Comparison of ENCODE assay signal across 10 mouse cellular contexts in the genomic region with DNA sequence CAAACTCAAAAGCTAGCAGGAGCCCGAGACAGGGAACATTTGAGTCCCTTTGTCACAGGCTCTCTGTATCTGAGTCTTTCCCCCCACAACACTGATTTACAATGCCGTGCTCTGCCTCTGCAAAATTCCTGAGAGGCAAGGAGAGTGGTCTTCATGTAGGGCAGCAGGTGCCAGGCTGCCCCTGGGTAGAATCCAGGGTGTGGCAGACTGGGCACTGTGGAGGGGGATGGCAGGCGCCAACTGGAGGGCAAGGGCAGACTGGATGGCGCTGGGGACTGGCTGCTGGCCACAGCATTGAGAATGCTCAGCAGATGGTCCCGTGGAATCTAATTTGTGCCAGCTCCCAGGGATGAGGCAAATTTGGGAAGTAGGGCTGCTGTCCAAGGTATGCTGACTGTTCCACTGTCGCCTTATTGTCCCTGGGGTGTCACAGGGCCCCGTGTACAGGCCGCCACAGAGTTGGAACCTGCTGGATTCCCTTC. TPM values are rescaled to one million over a fixed set of nuclear protein-coding genes. Genes with fewer than 3 reads are reported as not detected.
DNase-seq lines count a peak whose midpoint lies in the region; ATAC-seq and TF ChIP-seq lines count a peak whose summit lies in the region.
"Had no signal": no experiment of that assay in that cellular context is flagged by ENCODE, and none has a peak within 500 bp of the region (broad histone marks: within the 10 kb centered on the region; RNA-seq: fewer than 3 reads in every experiment).

No protein-coding gene starts in this region.

- no peak for TF ChIP-seq POLR2A in myocyte (IDR thresholded peaks at IDR 0.05; ENCODE audit: insufficient read length, low read depth)

- DNase-seq in heart, adult 9 months (ENCODE audit: low spot score in 2 of 2), result peak; percentile 72 to 75
- no peak for DNase-seq in heart, embryonic 10.5 days (ENCODE audit: low spot score)
- DNase-seq in cerebellum, adult 9-11 months, result peak; percentile 98
- peak; percentile 77 for DNase-seq in hindbrain, postnatal 0 days (ENCODE audit: low spot score)
- no peak for DNase-seq in lung, postnatal 10 days
- no peak for DNase-seq in thymus, postnatal 25 days
- no peak for DNase-seq in stomach, postnatal 0 days (ENCODE audit: low spot score)

- H3K4me3 ChIP-seq in heart, embryonic 10.5 days, result no peak overlapping the region
- no peak overlapping the region for H3K4me3 ChIP-seq in hindbrain, postnatal 0 days (ENCODE audit: low read length)
- H3K4me3 ChIP-seq in myocyte, result no peak overlapping the region
- H3K4me3 ChIP-seq in stomach, postnatal 0 days (ENCODE audit: low read depth, low read length), result no peak overlapping the region
- H3K4me3 ChIP-seq: heart, embryonic 15.5 days had no signal

- no peak for TF ChIP-seq EP300 in stomach, postnatal 0 days (optimal IDR thresholded peaks at IDR 0.05)

- no peak for TF ChIP-seq CTCF in hindbrain, postnatal 0 days (IDR thresholded peaks at IDR 0.05; ENCODE audit: low read depth)
- no peak for TF ChIP-seq CTCF in stomach, postnatal 0 days (IDR thresholded peaks at IDR 0.05; ENCODE audit: low read depth)

- no peaks in the 10 kb centered on the region for H3K9me3 ChIP-seq in heart, embryonic 10.5 days
- H3K9me3 ChIP-seq in hindbrain, postnatal 0 days (ENCODE audit: low read length), result no peaks in the 10 kb centered on the region
- H3K9me3 ChIP-seq in stomach, postnatal 0 days (ENCODE audit: control insufficient read depth, low read length), result no peaks in the 10 kb centered on the region
- H3K9me3 ChIP-seq: heart, embryonic 15.5 days had no signal

- ATAC-seq in hindbrain, postnatal 0 days, result peak; percentile 77
- ATAC-seq in stomach, postnatal 0 days (ENCODE audit: low FRiP score, low TSS enrichment), result no peak

- WGBS in heart, embryonic 10.5 days, result 81% methylated on average over 8 of the region's 8 CpGs
- 37% methylated on average over 8 of the region's 8 CpGs for WGBS in hindbrain, postnatal 0 days
- WGBS in stomach, postnatal 0 days, result 71% methylated on average over 8 of the region's 8 CpGs

- no peak overlapping the region for H3ac ChIP-seq in myocyte (ENCODE audit: control insufficient read depth, insufficient read length)

- H3K36me3 ChIP-seq in heart, embryonic 10.5 days, result 0 out of 2 replicates have a peak, but pooled peaks cover 7% of the 10 kb centered on the region
- H3K36me3 ChIP-seq in hindbrain, postnatal 0 days (ENCODE audit: insufficient read depth, low read length), result no peaks in the 10 kb centered on the region
- no peaks in the 10 kb centered on the region for H3K36me3 ChIP-seq in myocyte (ENCODE audit: control insufficient read depth, insufficient read depth)
- no peaks in the 10 kb centered on the region for H3K36me3 ChIP-seq in stomach, postnatal 0 days (ENCODE audit: control insufficient read depth, insufficient read depth, low read length)
- H3K36me3 ChIP-seq: heart, embryonic 15.5 days had no signal

- H3K27ac ChIP-seq in heart, embryonic 10.5 days, result no peak overlapping the region
- peak overlapping the region; percentile 51; the same call in 1 of the 2 replicates for H3K27ac ChIP-seq in hindbrain, postnatal 0 days
- no peak overlapping the region for H3K27ac ChIP-seq in stomach, postnatal 0 days (replicated peaks)
- H3K27ac ChIP-seq: heart, embryonic 15.5 days had no signal

- peaks cover 37% of the 10 kb centered on the region for H3K27me3 ChIP-seq in heart, embryonic 10.5 days (ENCODE audit: insufficient read depth, poor library complexity, severe bottlenecking)
- H3K27me3 ChIP-seq in hindbrain, postnatal 0 days (ENCODE audit: insufficient read depth, low read length), result no peaks in the 10 kb centered on the region
- no peaks in the 10 kb centered on the region for H3K27me3 ChIP-seq in myocyte (ENCODE audit: control insufficient read depth, insufficient read depth, insufficient read length)
- H3K27me3 ChIP-seq in stomach, postnatal 0 days (ENCODE audit: control insufficient read depth, insufficient read depth, low read length), result no peaks in the 10 kb centered on the region

- H3K79me2 ChIP-seq in myocyte (ENCODE audit: control insufficient read depth, insufficient read depth), result no peaks in the 10 kb centered on the region

- H3K4me1 ChIP-seq in heart, embryonic 10.5 days, result peaks cover 28% of the 10 kb centered on the region
- H3K4me1 ChIP-seq in hindbrain, postnatal 0 days (ENCODE audit: insufficient read depth, low read length), result no peaks in the 10 kb centered on the region
- H3K4me1 ChIP-seq in stomach, postnatal 0 days (replicated peaks; ENCODE audit: control insufficient read depth, insufficient read depth), result no peaks in the 10 kb centered on the region

- no peak overlapping the region for H3K9ac ChIP-seq in hindbrain, postnatal 0 days (replicated peaks; ENCODE audit: low read length)
- H3K9ac ChIP-seq in stomach, postnatal 0 days (ENCODE audit: low read length), result no peak overlapping the region
- H3K9ac ChIP-seq: heart, embryonic 15.5 days had no signal

- H3K4me2 ChIP-seq in hindbrain, postnatal 0 days (ENCODE audit: low read depth, low read length), result no peak overlapping the region
- H3K4me2 ChIP-seq in myocyte (ENCODE audit: low read depth), result peak overlapping the region; percentile 30
- H3K4me2 ChIP-seq in stomach, postnatal 0 days (replicated peaks; ENCODE audit: low read depth), result no peak overlapping the region
- H3K4me2 ChIP-seq: heart, embryonic 15.5 days; liver, embryonic 11.5 days had no signal

TF ChIP-seq in myocyte, 11 proteins besides CTCF, POLR2A, EP300 and RAD21:
- TF ChIP-seq MYOD1 (IDR thresholded peaks at IDR 0.05; ENCODE audit: control insufficient read depth in 1 of 3, insufficient read length in 2 of 3, low read depth in 2 of 3) (peak in 2 of 3 experiments; percentile 60 to 93), TCF3 (IDR thresholded peaks at IDR 0.05; ENCODE audit: insufficient read length, low read depth) (no peak), SRF (IDR thresholded peaks at IDR 0.05; ENCODE audit: control insufficient read depth, insufficient read length, low read depth) (no peak), TCF12 (IDR thresholded peaks at IDR 0.05; ENCODE audit: insufficient read depth, poor library complexity, severe bottlenecking) (peak; percentile 5), USF1 (IDR thresholded peaks at IDR 0.05; ENCODE audit: low read depth) (no peak), CEBPB (IDR thresholded peaks at IDR 0.05; ENCODE audit: insufficient read depth, poor library complexity, severe bottlenecking) (no peak), MAX (IDR thresholded peaks at IDR 0.05; ENCODE audit: low read depth) (no peak), POLR2AphosphoS2 (IDR thresholded peaks at IDR 0.05; ENCODE audit: insufficient read length, low read depth) (no peak), E2F4 (IDR thresholded peaks at IDR 0.05; ENCODE audit: insufficient read depth) (no peak), REST (IDR thresholded peaks at IDR 0.05; ENCODE audit: insufficient read depth, insufficient read length) (peak; percentile 38), MYOG (IDR thresholded peaks at IDR 0.05; ENCODE audit: control insufficient read depth in 1 of 3, insufficient read depth in 1 of 3, insufficient read length in 2 of 3, low read depth in 2 of 3) (peak in 2 of 3 experiments; percentile 77 to 93)

RNA-seq across cellular contexts. Expression of a gene that starts 20.8 kb away (rescaled TPM):
- 26.9 and 40.5 TPM in 2 replicates for polyA plus RNA-seq in heart, embryonic 10.5 days (2016; fragmentation: Nextera tagmentation; extraction: Ambion mirVana)
- 13.2 and 17.9 TPM in 2 replicates for total RNA-seq in hindbrain, postnatal 0 days (2014; rRNA removed)
- 10.0 and 11.2 TPM in 2 replicates for polyA plus RNA-seq in hindbrain, postnatal 0 days (2015; fragmentation: Nextera tagmentation; extraction: Ambion mirVana)
- polyA plus RNA-seq in myocyte (2012; fragmentation: generic; extraction: Trizol), result 138 TPM
- 28.9 and 29.0 TPM in 2 replicates for polyA plus RNA-seq in stomach, postnatal 0 days (2015; fragmentation: Nextera tagmentation; extraction: Ambion mirVana)

Comparison
In these comparisons a context has a peak if more than half of its experiments do, and no peak if none do; other contexts are left out.
1. DNase-seq: peak in heart, adult 9 months (2 of 2), cerebellum, adult 9-11 months (single experiment) and hindbrain, postnatal 0 days (single experiment); none in heart, embryonic 10.5 days (single experiment), lung, postnatal 10 days (single experiment), thymus, postnatal 25 days (single experiment) and stomach, postnatal 0 days (single experiment).